Comparison of ENCODE assay signal across 19 mouse cellular contexts in genomic region chr2:91321923-91322322, GRCm38 (mm10).
"Had no signal": no experiment of that assay in that cellular context is flagged by ENCODE, and none has a peak within 500 bp of the region (broad histone marks: within the 10 kb centered on the region; RNA-seq: fewer than 3 reads in every experiment).

No protein-coding gene starts in this region.

- ATAC-seq: liver, embryonic 12.5 days; midbrain, embryonic 16.5 days had no signal

- DNase-seq: lung, adult 18-20 months; lung, embryonic 14.5 days; lung, postnatal 10 days; lung, postnatal 4 days; midbrain, embryonic 14.5 days; right cerebral cortex, adult 18-20 months; right cerebral cortex, postnatal 25 days; right cerebral cortex, postnatal 4 days; thymus, adult 18-20 months; thymus, postnatal 14 days; thymus, postnatal 36 days had no signal

- H3K36me3 ChIP-seq: liver, embryonic 12.5 days; midbrain, embryonic 12.5 days; neural tube, embryonic 13.5 days; neural tube, embryonic 15.5 days had no signal

- H3K4me3 ChIP-seq: liver, embryonic 12.5 days; midbrain, embryonic 10.5 days; midbrain, embryonic 12.5 days; myocyte; neural tube, embryonic 13.5 days; neural tube, embryonic 15.5 days had no signal

- H3K4me2 ChIP-seq: liver, embryonic 12.5 days; lung, embryonic 14.5 days; midbrain, embryonic 12.5 days; neural tube, embryonic 13.5 days; neural tube, embryonic 15.5 days had no signal

- H3K27ac ChIP-seq: liver, embryonic 12.5 days; liver, embryonic 14.5 days; midbrain, embryonic 10.5 days; midbrain, embryonic 12.5 days; neural tube, embryonic 13.5 days; neural tube, embryonic 15.5 days had no signal

- H3K27me3 ChIP-seq: liver, embryonic 12.5 days; midbrain, embryonic 12.5 days; neural tube, embryonic 13.5 days; neural tube, embryonic 15.5 days had no signal

- H3K9ac ChIP-seq: liver, embryonic 12.5 days; liver, embryonic 14.5 days; lung, embryonic 14.5 days; midbrain, embryonic 12.5 days; neural tube, embryonic 13.5 days; neural tube, embryonic 15.5 days had no signal

- H3K9me3 ChIP-seq: liver, embryonic 12.5 days; midbrain, embryonic 12.5 days; neural tube, embryonic 13.5 days; neural tube, embryonic 15.5 days had no signal
